Mouse (Mus musculus) retina, postnatal 7 days (tissue): ENCODE data around the gene Slc5a6.
A peak's percentile ranks its signal among the peaks of the same experiment; 100 is the strongest.

Experiments
- DNase-seq: peaks from one replicate; pipeline ENCODE4 v3.0.0-alpha.2; 2012; ENCODE audit warnings: low read depth, low spot score

Gene Slc5a6

DNA sequence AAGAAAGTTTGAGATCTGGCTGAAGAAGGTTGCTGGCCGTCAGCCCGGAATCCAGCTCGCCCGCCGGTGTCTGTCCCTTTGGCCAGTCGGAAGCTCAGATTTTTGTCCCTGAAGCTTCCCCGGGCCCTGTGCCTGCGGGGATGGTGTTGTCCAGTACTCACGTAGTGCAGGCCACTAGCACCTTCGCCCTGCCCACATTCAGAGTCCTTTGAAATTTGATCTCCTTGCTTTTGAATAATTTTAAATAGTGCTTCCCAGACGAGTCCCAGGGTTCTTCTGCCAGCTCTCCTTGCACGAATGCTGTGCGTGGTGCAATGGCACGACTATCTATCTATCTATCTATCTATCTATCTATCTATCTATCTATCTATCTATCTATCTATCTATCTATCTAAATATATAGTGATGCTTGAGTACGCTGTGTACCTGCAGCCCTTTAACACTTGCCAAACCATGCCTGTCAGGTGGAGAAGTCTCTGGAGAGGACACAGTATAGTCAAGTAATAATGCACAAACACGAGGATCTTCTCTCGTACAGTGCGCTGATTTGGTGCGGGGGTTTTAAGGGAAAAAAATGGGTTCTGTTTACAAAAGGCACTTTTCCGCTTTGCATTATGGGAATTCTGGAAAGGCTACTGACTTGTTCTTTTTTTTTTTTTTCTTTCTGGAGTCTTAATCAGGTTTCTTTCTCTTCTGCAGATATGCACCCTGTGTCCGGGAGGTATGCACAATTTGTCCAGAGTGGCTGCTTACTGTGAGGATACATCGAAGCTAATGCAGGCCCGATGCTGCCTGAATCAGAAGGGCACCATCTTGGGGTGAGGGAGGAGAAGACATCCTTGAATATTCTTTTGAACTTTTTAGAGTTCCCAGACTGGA lies at the start of gene Slc5a6:
TSS of gene Slc5a6 (minus strand) at position 162 of the 879 bp plus-strand sequence.
- DNase-seq, result peak; percentile 21

- DNase-seq, result no peak
Observed at GRCm38 (mm10) chr5:31095711-31096480, 47.2 kb upstream of the Slc5a6 start.

- DNase-seq, result no peak
Observed at GRCm38 (mm10) chr5:31094799-31095691, 46.3 kb upstream of the Slc5a6 start.

DNA sequence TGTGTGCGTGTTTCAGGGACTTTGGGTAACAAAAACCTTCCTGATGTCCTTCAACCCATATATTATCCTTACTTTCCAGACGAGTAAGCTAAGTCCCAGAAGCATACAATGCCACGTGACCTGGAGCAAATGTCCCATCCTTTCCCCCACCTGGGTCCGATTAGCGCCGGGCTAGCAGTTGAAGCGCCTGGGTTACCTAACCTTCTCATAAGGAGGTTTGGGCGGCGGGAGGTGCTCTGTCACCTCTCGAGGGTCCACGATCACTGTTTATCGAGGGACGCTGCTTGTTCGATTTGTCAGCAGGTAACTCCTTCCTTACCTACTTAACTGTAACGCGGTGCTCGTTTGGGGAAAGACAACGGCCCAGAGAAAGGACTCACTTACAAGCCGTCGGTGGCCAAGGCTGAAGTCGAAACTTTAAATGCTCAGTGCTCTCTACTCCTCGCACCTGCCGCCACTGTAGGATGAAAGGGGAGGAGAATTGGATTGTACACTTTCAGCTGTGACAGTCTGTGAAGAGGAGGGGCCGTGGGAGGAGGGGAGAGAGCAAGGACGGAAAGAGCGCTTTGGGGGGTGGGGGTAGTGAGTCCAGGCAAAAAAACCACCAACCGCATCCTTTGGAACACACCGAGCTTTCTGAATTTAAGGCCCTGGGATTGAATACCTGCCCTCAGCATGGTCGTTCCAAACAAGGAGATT lies 45.5 kb upstream of the Slc5a6 start:
- no peak for DNase-seq

GRCm38 (mm10) chr5:31093151-31094041 lies 44.7 kb upstream of the Slc5a6 start:
- DNase-seq, result no peak

- DNase-seq, result no peak
Observed at GRCm38 (mm10) chr5:31092231-31092975, 43.7 kb upstream of the Slc5a6 start.

- DNase-seq, result no peak
Observed at GRCm38 (mm10) chr5:31087131-31087530, 38.4 kb upstream of the Slc5a6 start.

DNA sequence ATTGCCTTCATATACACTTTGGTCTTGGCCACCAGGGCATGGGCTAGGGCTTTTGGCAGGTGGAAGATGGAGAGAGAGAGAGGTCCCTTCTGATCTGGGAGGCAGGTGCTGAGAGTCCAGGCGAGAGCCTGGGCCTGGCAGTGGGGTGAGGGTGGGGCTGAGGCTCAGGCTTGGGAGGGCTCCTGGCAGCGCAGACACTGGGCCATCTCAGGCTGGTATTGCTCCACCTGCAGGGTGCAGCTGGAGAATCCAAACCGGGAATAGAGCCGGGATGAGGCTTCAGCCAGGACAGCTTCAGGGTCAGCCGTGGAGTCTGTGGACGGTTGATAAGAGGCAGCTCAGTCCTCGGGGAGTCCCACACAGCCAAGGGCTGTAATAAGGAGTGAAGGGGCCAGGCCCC lies 37.9 kb upstream of the Slc5a6 start:
- no peak for DNase-seq

GRCm38 (mm10) chr5:31083949-31084348 lies 35.2 kb upstream of the Slc5a6 start:
- DNase-seq, result no peak

GRCm38 (mm10) chr5:31082935-31083625 lies 34.4 kb upstream of the Slc5a6 start:
- no peak for DNase-seq

DNA sequence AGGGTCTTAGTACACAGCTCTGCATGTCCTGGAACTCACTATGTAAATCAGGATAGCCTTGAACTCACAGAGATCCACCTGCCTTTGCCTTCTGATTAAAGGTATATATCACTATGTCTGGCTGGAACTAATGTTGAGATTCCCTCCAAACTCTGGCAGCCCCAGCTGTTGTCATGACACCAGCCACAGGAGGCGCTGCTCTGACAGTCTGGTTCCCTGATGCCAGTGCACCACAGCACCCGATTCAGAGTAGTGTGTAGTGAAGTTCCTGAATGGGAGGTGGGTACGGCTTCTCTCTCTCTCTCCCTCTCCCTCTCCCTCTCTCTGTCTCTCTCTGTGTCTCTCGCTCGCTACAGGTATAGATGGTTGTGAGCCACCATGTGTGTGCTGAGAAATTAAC lies 33.6 kb upstream of the Slc5a6 start:
- no peak for DNase-seq

GRCm38 (mm10) chr5:31081386-31081785 lies 32.7 kb upstream of the Slc5a6 start:
- no peak for DNase-seq

DNA sequence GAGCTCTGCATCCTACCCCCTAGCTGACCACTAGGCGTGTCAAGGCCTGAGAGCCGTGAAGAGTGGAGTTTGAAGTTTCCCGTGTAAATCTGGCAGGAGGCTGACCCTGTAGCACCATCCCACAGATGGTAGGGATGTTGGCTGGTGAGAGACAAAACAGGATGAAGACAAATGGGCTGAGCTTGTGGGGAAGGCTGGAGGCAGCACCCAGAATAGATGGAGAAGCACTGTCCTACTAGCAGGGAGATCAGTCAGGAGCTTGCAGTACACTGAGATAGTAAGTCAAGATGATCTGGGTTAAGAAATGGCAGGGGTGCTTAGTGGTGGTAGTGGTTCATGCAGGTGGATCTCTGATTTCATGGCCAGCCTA lies 32.1 kb upstream of the Slc5a6 start:
- no peak for DNase-seq

DNA sequence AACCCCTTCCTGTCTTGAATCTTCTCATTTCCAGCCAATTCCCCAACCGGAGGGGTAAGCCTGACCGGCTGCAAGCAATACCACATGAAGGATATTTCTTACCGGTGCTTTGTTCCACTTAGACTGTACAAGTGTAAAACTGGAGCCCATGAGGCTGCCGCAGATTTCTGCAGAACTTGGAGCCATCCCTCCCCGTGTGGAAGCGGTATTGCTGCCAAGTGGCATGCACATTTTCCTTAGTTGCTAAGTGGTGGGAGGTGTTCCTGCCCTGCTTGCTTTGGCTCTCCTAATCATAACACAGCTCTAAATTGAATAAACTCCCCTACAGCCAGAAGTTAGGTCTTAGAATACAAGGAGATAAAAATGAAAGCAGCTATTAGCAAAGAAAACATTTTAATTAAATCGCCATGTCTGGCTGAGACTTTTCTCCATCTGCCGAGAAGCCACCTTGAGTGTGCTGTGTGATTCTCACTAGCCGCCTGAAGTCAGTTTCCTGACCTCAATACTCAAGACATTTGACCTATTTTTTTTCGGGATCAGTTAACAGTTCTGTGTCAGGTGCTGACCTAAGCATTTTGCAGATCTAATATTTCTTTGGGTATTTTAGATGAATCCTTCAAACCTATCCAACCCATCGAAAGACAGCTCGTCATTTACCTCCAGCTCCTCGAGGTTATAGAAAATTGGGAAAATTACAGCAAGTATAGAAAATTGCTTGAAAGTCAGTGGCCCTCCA lies 31.5 kb upstream of the Slc5a6 start:
- no peak for DNase-seq

DNA sequence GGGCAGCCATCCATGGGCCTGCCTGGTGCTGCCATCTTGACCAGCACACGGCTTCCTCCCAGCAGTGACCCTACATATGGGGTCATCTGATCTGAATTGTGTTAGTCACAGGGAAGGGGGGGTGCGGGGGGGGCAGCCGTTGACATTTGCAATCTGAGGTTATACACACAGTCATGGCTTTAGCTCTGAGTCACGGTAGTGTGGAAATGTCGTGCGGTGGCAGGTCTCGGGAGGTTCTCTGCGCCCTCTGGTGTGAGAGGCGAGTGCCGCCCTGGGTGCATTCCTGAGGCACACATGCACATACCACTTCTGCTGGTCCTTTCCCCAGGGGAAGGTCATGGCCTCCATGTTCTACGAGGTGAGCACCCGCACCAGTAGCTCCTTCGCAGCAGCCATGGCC lies 27.6 kb upstream of the Slc5a6 start:
- DNase-seq, result no peak

GRCm38 (mm10) chr5:31073176-31073575 lies 24.5 kb upstream of the Slc5a6 start:
- DNase-seq, result no peak

- DNase-seq, result no peak
Observed at GRCm38 (mm10) chr5:31071821-31072220, 23.1 kb upstream of the Slc5a6 start.

DNA sequence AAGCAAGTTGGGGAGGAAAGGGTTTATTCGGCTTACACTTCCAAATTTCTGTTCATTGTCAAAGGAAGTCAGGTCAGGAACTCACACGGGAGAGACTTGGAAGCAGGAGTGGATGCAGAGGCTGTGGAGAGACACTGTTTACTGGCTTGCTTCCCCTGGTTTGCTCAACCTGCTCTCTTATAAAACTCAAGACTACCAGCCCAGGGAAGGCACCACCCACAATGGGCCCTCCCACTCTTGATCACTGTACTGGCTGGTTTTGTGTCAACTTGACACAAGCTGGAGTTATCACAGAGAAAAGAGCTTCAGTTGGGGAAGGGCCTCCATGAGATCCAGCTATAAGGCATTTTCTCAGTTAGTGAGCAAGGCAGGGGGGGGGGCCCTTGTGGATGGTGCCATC lies 22.3 kb upstream of the Slc5a6 start:
- DNase-seq, result no peak
